Mouse (Mus musculus) myocyte (in vitro differentiated cells): ENCODE data around the gene Clrn3. TPM values are rescaled to one million over a fixed set of nuclear protein-coding genes. Genes with fewer than 3 reads are reported as not detected.

Source experiments
- H3K27me3 ChIP-seq: one replicate; pipeline ENCODE4 v1.6.1; 2011; ENCODE audit not compliant: control insufficient read depth, insufficient read depth, insufficient read length
- H3K36me3 ChIP-seq: one replicate; pipeline ENCODE4 v1.6.1; 2011; ENCODE audit not compliant: control insufficient read depth, insufficient read depth
- H3K4me2 ChIP-seq: one replicate; pipeline ENCODE4 v1.6.1; 2011; ENCODE audit warnings: low read depth, control low read depth
- H3K4me3 ChIP-seq: one replicate; pipeline ENCODE4 v1.5.1; 2011; ENCODE audit warnings: mild to moderate bottlenecking, control low read depth, moderate library complexity
- H3K79me2 ChIP-seq: one replicate; pipeline ENCODE4 v1.6.1; 2011; ENCODE audit not compliant: control insufficient read depth, insufficient read depth
- H3ac ChIP-seq: one replicate; pipeline ENCODE4 v1.6.1; 2011; ENCODE audit not compliant: control insufficient read depth, insufficient read length
- CEBPB ChIP-seq: IDR thresholded peaks from 2 replicates; pipeline ENCODE4 v1.6.1; 2011; ENCODE audit warnings: mild to moderate bottlenecking, moderate library complexity; ENCODE audit not compliant: poor library complexity, insufficient read depth, severe bottlenecking
- E2F4 ChIP-seq: IDR thresholded peaks from one replicate; pipeline ENCODE4 v1.6.1; 2011; ENCODE audit warnings: mild to moderate bottlenecking, control low read depth, moderate library complexity; ENCODE audit not compliant: insufficient read depth
- MAX ChIP-seq: IDR thresholded peaks from one replicate; pipeline ENCODE4 v1.6.1; 2011; ENCODE audit warnings: low read depth, mild to moderate bottlenecking, control low read depth
- MYOD1 ChIP-seq, 3 experiments: IDR thresholded peaks; one replicate each; pipeline ENCODE4 v1.6.1; 2011; ENCODE audit warnings: control low read depth in 2 of 3, low read depth in 2 of 3, mild to moderate bottlenecking in 2 of 3, moderate library complexity in 1 of 3; ENCODE audit not compliant: insufficient read length in 2 of 3, control insufficient read depth in 1 of 3
- MYOG ChIP-seq, 3 experiments: IDR thresholded peaks; one replicate each; pipeline ENCODE4 v1.6.1; 2011; ENCODE audit warnings: control low read depth in 2 of 3, low read depth in 2 of 3, mild to moderate bottlenecking in 2 of 3; ENCODE audit not compliant: insufficient read length in 2 of 3, control insufficient read depth in 1 of 3, insufficient read depth in 1 of 3
- POLR2A ChIP-seq: IDR thresholded peaks from one replicate; pipeline ENCODE4 v1.6.1; 2011; ENCODE audit warnings: low read depth, mild to moderate bottlenecking, control low read depth, moderate library complexity; ENCODE audit not compliant: insufficient read length
- POLR2AphosphoS2 ChIP-seq: IDR thresholded peaks from one replicate; pipeline ENCODE4 v1.6.1; 2011; ENCODE audit warnings: low read depth, control low read depth; ENCODE audit not compliant: insufficient read length
- REST ChIP-seq: IDR thresholded peaks from one replicate; pipeline ENCODE4 v1.6.1; 2011; ENCODE audit warnings: mild to moderate bottlenecking, control low read depth, moderate library complexity; ENCODE audit not compliant: insufficient read depth, insufficient read length
- SRF ChIP-seq: IDR thresholded peaks from one replicate; pipeline ENCODE4 v1.6.1; 2011; ENCODE audit warnings: low read depth; ENCODE audit not compliant: control insufficient read depth, insufficient read length
- TCF12 ChIP-seq: IDR thresholded peaks from one replicate; pipeline ENCODE4 v1.6.1; 2011; ENCODE audit warnings: mild to moderate bottlenecking, control low read depth; ENCODE audit not compliant: poor library complexity, insufficient read depth, severe bottlenecking
- TCF3 ChIP-seq: IDR thresholded peaks from one replicate; pipeline ENCODE4 v1.6.1; 2011; ENCODE audit warnings: low read depth, control low read depth; ENCODE audit not compliant: insufficient read length
- USF1 ChIP-seq: IDR thresholded peaks from one replicate; pipeline ENCODE4 v1.6.1; 2011; ENCODE audit warnings: low read depth, mild to moderate bottlenecking, control low read depth, moderate library complexity
- polyA plus RNA-seq: library from polyadenylated mRNA; unstranded; fragments of >200 nt; fragmentation: generic; extraction: Trizol; gene quantifications from one replicate; pipeline ENCODE4 v1.2.1, GENCODE M21; 2012; ENCODE audit warnings: missing spikeins

Clrn3 gene
- polyA plus RNA-seq, 1 experiment = not detected

DNA sequence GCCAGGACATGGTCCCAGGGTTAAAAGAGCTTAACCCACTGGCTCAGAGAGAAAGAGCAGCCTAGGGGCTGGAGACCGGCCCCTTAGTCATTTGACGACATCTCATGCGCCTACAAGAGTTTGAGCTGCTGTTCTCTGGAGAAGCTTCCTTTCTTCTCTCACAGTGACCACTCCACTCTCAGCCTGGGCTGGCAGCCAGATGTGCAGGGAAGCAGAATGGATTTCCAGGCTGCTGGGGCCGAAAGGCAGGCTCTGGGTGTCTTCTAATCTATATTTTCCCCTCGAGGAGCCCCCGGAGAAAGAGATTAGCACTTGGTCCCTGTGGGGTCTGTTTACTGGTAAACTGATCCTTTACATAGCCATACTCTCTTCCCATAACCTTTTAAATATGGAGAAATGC, 44.7 kb downstream of the Clrn3 start:
- TF ChIP-seq POLR2AphosphoS2 (no peak), MAX (no peak), TCF3 (no peak), CEBPB (no peak), MYOD1 (IDR thresholded peaks at IDR 0.05; ENCODE audit: control insufficient read depth in 1 of 3, insufficient read length in 2 of 3, low read depth in 2 of 3) (no peak)
- Histone ChIP-seq H3K27me3 (no peaks in the 10 kb centered on the region), H3K4me3 (no peak overlapping the region), H3ac (no peak overlapping the region), H3K36me3 (no peaks in the 10 kb centered on the region), H3K4me2 (no peak overlapping the region), H3K79me2 (no peaks in the 10 kb centered on the region)

DNA sequence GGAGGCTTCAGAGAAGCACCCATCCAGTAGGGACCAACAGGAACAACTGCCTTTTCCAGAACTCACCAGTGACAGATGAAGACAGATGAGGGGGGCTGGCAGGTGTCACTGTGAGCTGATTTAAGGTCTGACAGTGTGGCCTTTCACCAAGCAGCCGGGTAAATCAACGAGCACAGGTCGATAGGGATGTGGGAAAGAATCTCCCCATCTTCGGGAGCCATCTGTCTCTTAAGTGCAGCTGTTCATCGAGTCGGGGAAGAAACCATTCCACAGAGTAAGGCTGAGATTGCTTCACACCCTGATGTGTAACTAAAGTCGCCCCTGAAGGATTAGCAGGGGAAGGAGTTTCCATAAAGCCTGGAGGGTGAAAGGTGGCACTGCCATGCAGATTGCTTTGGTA, 47.3 kb downstream of the Clrn3 start:
- TF ChIP-seq MYOD1 (IDR thresholded peaks at IDR 0.05; ENCODE audit: control insufficient read depth in 1 of 3, insufficient read length in 2 of 3, low read depth in 2 of 3) (peak in 2 of 3 experiments; percentile 83 to 85), CEBPB (peak; percentile 53; the same call in 1 of the 2 replicates), MYOG (IDR thresholded peaks at IDR 0.05; ENCODE audit: control insufficient read depth in 1 of 3, insufficient read depth in 1 of 3, insufficient read length in 2 of 3, low read depth in 2 of 3) (peak in 1 of 3 experiments; percentile 50), POLR2AphosphoS2 (no peak), SRF (no peak)
- no peak overlapping the region for H3ac ChIP-seq
- no peak overlapping the region for H3K4me3 ChIP-seq
- no peaks in the 10 kb centered on the region for H3K36me3 ChIP-seq
- H3K4me2 ChIP-seq = no peak overlapping the region
- no peaks in the 10 kb centered on the region for H3K79me2 ChIP-seq
- H3K27me3 ChIP-seq = no peaks in the 10 kb centered on the region

DNA sequence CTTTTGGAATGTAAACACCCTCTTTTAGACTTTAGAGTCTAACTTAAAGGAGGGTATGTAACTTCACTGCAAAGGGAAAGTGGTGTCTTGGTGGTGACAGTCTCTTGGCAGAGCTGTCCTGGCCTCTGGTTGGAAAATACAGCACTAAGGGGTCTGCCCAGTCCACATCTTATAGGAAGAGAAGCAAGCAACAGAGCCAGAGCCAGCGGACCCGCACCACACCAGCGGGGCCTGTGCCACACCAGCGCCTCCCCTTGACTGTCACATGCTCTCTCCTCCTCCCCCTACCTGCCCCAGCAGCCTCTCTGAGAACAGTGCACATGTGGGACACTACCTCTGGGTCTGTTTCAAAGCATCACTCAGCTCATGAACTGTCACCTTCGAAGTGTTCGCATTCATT, 48.5 kb downstream of the Clrn3 start:
- H3K36me3 ChIP-seq = no peaks in the 10 kb centered on the region
- H3K27me3 ChIP-seq = no peaks in the 10 kb centered on the region
- H3K4me2 ChIP-seq = peak overlapping the region; percentile 48
- no peaks in the 10 kb centered on the region for H3K79me2 ChIP-seq
- H3K4me3 ChIP-seq = no peak overlapping the region
- TF ChIP-seq CEBPB = no peak
- no peak for TF ChIP-seq E2F4
- TF ChIP-seq MYOD1 (IDR thresholded peaks at IDR 0.05; ENCODE audit: control insufficient read depth in 1 of 3, insufficient read length in 2 of 3, low read depth in 2 of 3) = no peak
- H3ac ChIP-seq = no peak overlapping the region

DNA sequence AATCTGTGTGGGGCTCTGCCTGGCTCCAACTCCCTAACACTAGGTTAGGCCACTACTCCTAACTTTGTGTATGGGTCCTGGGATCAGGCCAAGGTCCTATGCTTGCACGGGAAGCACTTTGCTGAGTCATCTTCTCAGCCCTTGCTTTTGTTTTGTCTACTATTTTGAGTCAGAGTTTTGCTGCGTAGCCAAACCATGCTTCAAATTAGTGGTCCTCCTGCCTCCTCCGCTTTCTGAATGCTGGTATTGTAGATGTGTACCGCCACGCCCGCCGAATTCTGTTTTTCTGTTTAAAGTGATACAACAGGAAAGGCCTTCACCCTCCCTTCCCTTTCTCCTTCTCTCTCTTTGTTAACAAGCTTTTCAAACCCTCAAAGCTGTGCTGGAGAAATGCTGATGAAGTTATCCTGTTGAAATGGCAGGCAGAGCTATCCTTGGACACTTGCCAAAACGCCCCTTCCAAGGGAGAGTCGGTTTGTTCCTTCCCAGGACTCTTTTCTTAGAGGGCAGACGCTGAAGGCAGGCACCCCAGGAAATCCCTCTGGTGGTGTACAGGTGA, 49.1 kb downstream of the Clrn3 start:
- TF ChIP-seq TCF12 = no peak
- TF ChIP-seq POLR2A = no peak
- TF ChIP-seq CEBPB = no peak
- no peak for TF ChIP-seq REST
- TF ChIP-seq MYOD1 (IDR thresholded peaks at IDR 0.05; ENCODE audit: control insufficient read depth in 1 of 3, insufficient read length in 2 of 3, low read depth in 2 of 3) = no peak
- no peak for TF ChIP-seq SRF
- no peak for TF ChIP-seq TCF3
- no peak for TF ChIP-seq POLR2AphosphoS2
- no peak for TF ChIP-seq E2F4
- TF ChIP-seq USF1 = no peak
- no peak for TF ChIP-seq MYOG (IDR thresholded peaks at IDR 0.05; ENCODE audit: control insufficient read depth in 1 of 3, insufficient read depth in 1 of 3, insufficient read length in 2 of 3, low read depth in 2 of 3)
- TF ChIP-seq MAX = no peak
- Histone ChIP-seq H3K4me3 (no peak overlapping the region), H3K4me2 (peak overlapping the region; percentile 48), H3K27me3 (no peaks in the 10 kb centered on the region), H3K36me3 (no peaks in the 10 kb centered on the region), H3ac (no peak overlapping the region), H3K79me2 (no peaks in the 10 kb centered on the region)

DNA sequence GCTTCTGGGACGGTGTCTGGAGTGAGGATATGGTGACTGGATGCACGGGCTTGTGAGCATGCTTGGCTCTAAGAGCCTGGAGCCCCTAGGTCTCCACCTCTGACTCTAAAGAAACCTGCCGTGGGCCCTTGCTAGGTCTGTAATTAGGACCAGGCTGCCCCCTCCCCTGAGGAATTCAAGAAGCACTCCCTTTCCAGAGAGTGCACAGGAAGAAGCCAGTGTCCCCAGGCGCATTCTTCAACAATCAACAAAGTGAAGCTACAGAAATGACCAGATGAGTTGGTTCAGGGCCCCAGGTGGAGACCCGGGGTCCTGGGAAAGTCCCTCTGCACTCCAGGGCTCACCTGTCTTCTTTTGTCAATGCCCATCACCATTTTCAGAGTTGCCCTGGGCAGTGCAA, 51.2 kb downstream of the Clrn3 start:
- no peak for TF ChIP-seq USF1
- no peak for TF ChIP-seq MAX
- TF ChIP-seq MYOG (IDR thresholded peaks at IDR 0.05; ENCODE audit: control insufficient read depth in 1 of 3, insufficient read depth in 1 of 3, insufficient read length in 2 of 3, low read depth in 2 of 3) = no peak
- TF ChIP-seq MYOD1 (IDR thresholded peaks at IDR 0.05; ENCODE audit: control insufficient read depth in 1 of 3, insufficient read length in 2 of 3, low read depth in 2 of 3) = no peak
- TF ChIP-seq SRF = no peak
- no peak for TF ChIP-seq E2F4
- TF ChIP-seq CEBPB = no peak
- no peak for TF ChIP-seq POLR2A
- no peak for TF ChIP-seq TCF12
- no peak for TF ChIP-seq REST
- no peak overlapping the region for H3K4me3 ChIP-seq
- no peaks in the 10 kb centered on the region for H3K27me3 ChIP-seq

More for the DNA sequence above, 51.2 kb downstream of the Clrn3 start:
- no peak overlapping the region for H3ac ChIP-seq
- H3K4me2 ChIP-seq = no peak overlapping the region
- no peaks in the 10 kb centered on the region for H3K36me3 ChIP-seq
- H3K79me2 ChIP-seq = no peaks in the 10 kb centered on the region
